Mouse (Mus musculus) CH12.LX (cell line): Measurements from ENCODE around the gene Zfp827.

Experiments
- CTCF ChIP-seq, 2 experiments: IDR thresholded peaks in 1 of 2; conservative IDR thresholded peaks in 1 of 2; 2 replicates each; pipeline ENCODE4 v1.5.1; 2011 to 2012; ENCODE audit warnings: low read depth in 2 of 2, low read length in 2 of 2, improper control_type of control experiment in 1 of 2, inconsistent platforms in 1 of 2, mild to moderate bottlenecking in 1 of 2, moderate library complexity in 1 of 2
- EP300 ChIP-seq: IDR thresholded peaks from 2 replicates; pipeline ENCODE4 v1.6.1; 2011; ENCODE audit warnings: low read length, improper control_type of control experiment
- ETS1 ChIP-seq: conservative IDR thresholded peaks from 2 replicates; pipeline ENCODE4 v1.6.1; 2012; ENCODE audit warnings: low read depth, mild to moderate bottlenecking, inconsistent platforms, low read length, improper control_type of control experiment, moderate library complexity
- JUND ChIP-seq: conservative IDR thresholded peaks from 2 replicates; pipeline ENCODE4 v1.6.1; 2011; ENCODE audit warnings: low read depth, low read length, improper control_type of control experiment
- MAFK ChIP-seq: IDR thresholded peaks from 2 replicates; pipeline ENCODE4 v1.6.1; 2011; ENCODE audit warnings: low read length, improper control_type of control experiment; ENCODE audit not compliant: insufficient replicate concordance
- MEF2A ChIP-seq: IDR thresholded peaks from 2 replicates; pipeline ENCODE4 v1.6.1; 2014; ENCODE audit warnings: low read depth, mild to moderate bottlenecking, inconsistent platforms, low read length, improper control_type of control experiment, borderline replicate concordance
- MXI1 ChIP-seq: IDR thresholded peaks from 2 replicates; pipeline ENCODE4 v1.6.1; 2011; ENCODE audit warnings: mild to moderate bottlenecking, low read depth, low read length, improper control_type of control experiment
- POLR2A ChIP-seq: IDR thresholded peaks from 2 replicates; pipeline ENCODE4 v1.6.1; 2011; ENCODE audit warnings: low read depth, mild to moderate bottlenecking, improper control_type of control experiment, low read length
- SMC3 ChIP-seq: IDR thresholded peaks from 2 replicates; pipeline ENCODE4 v1.6.1; 2011; ENCODE audit warnings: low read depth, low read length, improper control_type of control experiment
- TCF12 ChIP-seq: IDR thresholded peaks from 2 replicates; pipeline ENCODE4 v1.6.1; 2014; ENCODE audit warnings: low read depth, mild to moderate bottlenecking, inconsistent platforms, low read length, improper control_type of control experiment
- USF1 ChIP-seq: IDR thresholded peaks from 2 replicates; pipeline ENCODE4 v1.6.1; 2014; ENCODE audit warnings: low read depth, mild to moderate bottlenecking, inconsistent platforms, low read length, improper control_type of control experiment
- ZC3H11A ChIP-seq: IDR thresholded peaks from 2 replicates; pipeline ENCODE4 v1.6.1; 2012; ENCODE audit warnings: low read depth, mild to moderate bottlenecking, inconsistent platforms, low read length, improper control_type of control experiment

GRCm38 (mm10) chr8:79044673-79045072 is 16.4 kb downstream of the Zfp827 start:
- TF ChIP-seq POLR2A: no peak
- TF ChIP-seq MEF2A: no peak
- no peak for TF ChIP-seq USF1
- TF ChIP-seq TCF12: no peak
- no peak for TF ChIP-seq CTCF (conservative IDR thresholded peaks at IDR 0.05 in 1 of 2, IDR thresholded peaks at IDR 0.05 in 1 of 2; ENCODE audit: low read depth in 2 of 2, low read length in 2 of 2)
- no peak for TF ChIP-seq ZC3H11A
- no peak for TF ChIP-seq MXI1
- TF ChIP-seq ETS1: no peak
- TF ChIP-seq MAFK: 0 out of 2 replicates have a peak, but pooled peaks have one; percentile 9
- TF ChIP-seq EP300: no peak; the same call in 1 of the 2 replicates
- no peak for TF ChIP-seq JUND
- TF ChIP-seq SMC3: no peak
